Mouse (Mus musculus) hindbrain, embryonic 11.5 days (tissue): ENCODE results near the gene Nol6. TPM values are rescaled to one million over a fixed set of nuclear protein-coding genes. Genes with fewer than 3 reads are reported as not detected.
A peak's percentile ranks its signal among the peaks of the same experiment; 100 is the strongest.

Experiments used
- ATAC-seq: fragments of 200-750 bp; cut with Nextera tagmentation; 2 replicates; pipeline ENCODE4 v1.8.0; 2017; ENCODE audit warnings: mild to moderate bottlenecking, moderate TSS enrichment, moderate library complexity; ENCODE audit not compliant: low FRiP score
- DNase-seq: peaks from one replicate; pipeline ENCODE4 v3.0.0-alpha.2; 2015; ENCODE audit warnings: low spot score
- H3K27ac ChIP-seq: fragments of 300-500 bp; sonication (generic); 2 replicates; pipeline ENCODE4 v1.5.1; 2014; ENCODE audit warnings: mild to moderate bottlenecking, low read depth, low read length
- H3K27me3 ChIP-seq: fragments of 300-500 bp; sonication (generic); 2 replicates; pipeline ENCODE4 v1.6.1; 2014; ENCODE audit warnings: mild to moderate bottlenecking, low read length, moderate library complexity, mixed read lengths; ENCODE audit not compliant: control insufficient read depth, insufficient read depth
- H3K36me3 ChIP-seq: fragments of 300-500 bp; sonication (generic); 2 replicates; pipeline ENCODE4 v1.6.1; 2014; ENCODE audit warnings: mild to moderate bottlenecking, low read length, moderate library complexity, mixed read lengths; ENCODE audit not compliant: control insufficient read depth, insufficient read depth
- H3K4me1 ChIP-seq: fragments of 300-500 bp; sonication (generic); replicated peaks from 2 replicates; pipeline ENCODE4 v1.6.1; 2014; ENCODE audit warnings: low read length, mixed read lengths; ENCODE audit not compliant: control insufficient read depth, insufficient read depth
- H3K4me2 ChIP-seq: fragments of 300-500 bp; sonication (generic); replicated peaks from 2 replicates; pipeline ENCODE4 v1.6.1; 2014; ENCODE audit warnings: mild to moderate bottlenecking, low read depth, low read length
- H3K4me3 ChIP-seq: fragments of 300-500 bp; sonication (generic); 2 replicates; pipeline ENCODE4 v1.5.1; 2014; ENCODE audit warnings: low read depth, low read length
- H3K9ac ChIP-seq: fragments of 300-500 bp; sonication (generic); 2 replicates; pipeline ENCODE4 v1.6.1; 2014; ENCODE audit warnings: low read depth, low read length
- H3K9me3 ChIP-seq: fragments of 300-500 bp; sonication (generic); 2 replicates; pipeline ENCODE4 v1.6.1; 2016; ENCODE audit warnings: low read length; ENCODE audit not compliant: control insufficient read depth
- WGBS: fragments of 180-500 bp; shearing (Covaris S2); extraction: QIAGEN DNeasy Blood & Tissue Kit; methylation state at CpG from one replicate; pipeline ENCODE4 v1.1.7; 2014; 5-methylcytosine and 5-hydroxymethylcytosine counted together
- polyA plus RNA-seq: library from polyadenylated mRNA; unstranded; fragments of >200 nt; fragmentation: Nextera tagmentation; extraction: Ambion mirVana; gene quantifications from 2 replicates; pipeline ENCODE4 v1.2.1, GENCODE M21; 2014

Nol6 gene
- polyA plus RNA-seq, 1 experiment from 2014 or later: 14.7 TPM

GRCm38 (mm10) chr4:41151186-41151585 is 26.9 kb upstream of the Nol6 start:
- H3K9ac ChIP-seq: no peak overlapping the region
- H3K4me2 ChIP-seq: no peak overlapping the region

GRCm38 (mm10) chr4:41149891-41150290 is 25.6 kb upstream of the Nol6 start:
- no peaks in the 10 kb centered on the region for H3K36me3 ChIP-seq
- no peaks in the 10 kb centered on the region for H3K4me1 ChIP-seq
- ATAC-seq (no peak), DNase-seq (no peak)
- H3K9me3 ChIP-seq: no peaks in the 10 kb centered on the region
- H3K27me3 ChIP-seq: no peaks in the 10 kb centered on the region
- H3K27ac ChIP-seq: no peak overlapping the region
- no peak overlapping the region for H3K4me2 ChIP-seq
- WGBS: 79% methylated on average over 3 of the region's 3 CpGs
- H3K9ac ChIP-seq: no peak overlapping the region
- H3K4me3 ChIP-seq: no peak overlapping the region

More at GRCm38 (mm10) chr4:41151186-41151585, 26.9 kb upstream of the Nol6 start:
- Histone ChIP-seq H3K4me1 (no peaks in the 10 kb centered on the region), H3K9me3 (no peaks in the 10 kb centered on the region), H3K27me3 (no peaks in the 10 kb centered on the region), H3K36me3 (no peaks in the 10 kb centered on the region), H3K4me3 (no peak overlapping the region), H3K27ac (no peak overlapping the region)
- DNase-seq (no peak), ATAC-seq (no peak)
- 93% methylated on average over 7 of the region's 7 CpGs for WGBS

GRCm38 (mm10) chr4:41142601-41143000 is 18.3 kb upstream of the Nol6 start:
- Histone ChIP-seq H3K27me3 (no peaks in the 10 kb centered on the region), H3K4me2 (no peak overlapping the region), H3K9ac (no peak overlapping the region), H3K27ac (no peak overlapping the region), H3K36me3 (no peaks in the 10 kb centered on the region), H3K4me1 (no peaks in the 10 kb centered on the region; the same call in 1 of the 2 replicates), H3K4me3 (no peak overlapping the region), H3K9me3 (no peaks in the 10 kb centered on the region)
- 93% methylated on average over 2 of the region's 2 CpGs for WGBS
- no peak for ATAC-seq
- no peak for DNase-seq

GRCm38 (mm10) chr4:41140174-41140875 is 16.1 kb upstream of the Nol6 start:
- 98% methylated on average over 6 of the region's 6 CpGs for WGBS
- no peak for DNase-seq
- no peak for ATAC-seq
- Histone ChIP-seq H3K4me1 (no peaks in the 10 kb centered on the region; the same call in 1 of the 2 replicates), H3K4me3 (no peak overlapping the region), H3K27me3 (no peaks in the 10 kb centered on the region), H3K36me3 (no peaks in the 10 kb centered on the region), H3K9me3 (no peaks in the 10 kb centered on the region), H3K27ac (no peak overlapping the region), H3K9ac (no peak overlapping the region), H3K4me2 (no peak overlapping the region)

GRCm38 (mm10) chr4:41136811-41137210 is 12.6 kb upstream of the Nol6 start:
- no peaks in the 10 kb centered on the region for H3K4me1 ChIP-seq
- H3K9me3 ChIP-seq: no peaks in the 10 kb centered on the region
- H3K27ac ChIP-seq: peak overlapping the region; percentile 100
- peak; percentile 37 for DNase-seq
- 1% methylated on average over 8 of the region's 8 CpGs for WGBS
- no peaks in the 10 kb centered on the region for H3K36me3 ChIP-seq
- peak overlapping the region; percentile 93 for H3K4me3 ChIP-seq
- H3K9ac ChIP-seq: peak overlapping the region; percentile 99
- ATAC-seq: no peak
- H3K4me2 ChIP-seq: peak overlapping the region; percentile 61
- no peaks in the 10 kb centered on the region for H3K27me3 ChIP-seq

GRCm38 (mm10) chr4:41136454-41136805 is 12.2 kb upstream of the Nol6 start:
- ATAC-seq: peak; percentile 56
- peak overlapping the region; percentile 93 for H3K4me3 ChIP-seq
- H3K9ac ChIP-seq: peak overlapping the region; percentile 99
- no peaks in the 10 kb centered on the region for H3K36me3 ChIP-seq
- no peaks in the 10 kb centered on the region for H3K9me3 ChIP-seq
- no peak for DNase-seq
- H3K4me2 ChIP-seq: peak overlapping the region; percentile 61
- no peaks in the 10 kb centered on the region for H3K4me1 ChIP-seq
- H3K27ac ChIP-seq: peak overlapping the region; percentile 100
- WGBS: 0% methylated on average over 4 of the region's 4 CpGs
- H3K27me3 ChIP-seq: no peaks in the 10 kb centered on the region

- no peaks in the 10 kb centered on the region for H3K4me1 ChIP-seq
- no peaks in the 10 kb centered on the region for H3K27me3 ChIP-seq
- WGBS: 1% methylated on average over 44 of the region's 65 CpGs
- peak within 1 kb of the TSS; percentile 99 for H3K9ac ChIP-seq
- peak; percentile 84 for ATAC-seq
- no peaks in the 10 kb centered on the region for H3K36me3 ChIP-seq
- peak; percentile 79 for DNase-seq
- H3K4me2 ChIP-seq: peak within 1 kb of the TSS; percentile 61
- H3K4me3 ChIP-seq: peak within 1 kb of the TSS; percentile 93
- peak within 1 kb of the TSS; percentile 100 for H3K27ac ChIP-seq
- H3K9me3 ChIP-seq: no peaks in the 10 kb centered on the region
Observed at GRCm38 (mm10) chr4:41135711-41136453, 11.6 kb upstream of the Nol6 start, which contains the start of gene Ube2r2. Gene Ube2r2, plus strand, starts transcription at chr4:41135743.

- ATAC-seq (peak; percentile 93), DNase-seq (peak; percentile 90)
- Histone ChIP-seq H3K4me3 (peak overlapping the region; percentile 93), H3K9me3 (no peaks in the 10 kb centered on the region), H3K27me3 (no peaks in the 10 kb centered on the region), H3K9ac (peak overlapping the region; percentile 99), H3K4me2 (peak overlapping the region; percentile 61), H3K4me1 (no peaks in the 10 kb centered on the region), H3K36me3 (no peaks in the 10 kb centered on the region), H3K27ac (peak overlapping the region; percentile 100)
- 3% methylated on average over 27 of the region's 70 CpGs for WGBS
Observed at GRCm38 (mm10) chr4:41134935-41135710, 10.9 kb upstream of the Nol6 start.
